Mouse (Mus musculus): ENCODE results near the gene Xaf1.

DNA sequence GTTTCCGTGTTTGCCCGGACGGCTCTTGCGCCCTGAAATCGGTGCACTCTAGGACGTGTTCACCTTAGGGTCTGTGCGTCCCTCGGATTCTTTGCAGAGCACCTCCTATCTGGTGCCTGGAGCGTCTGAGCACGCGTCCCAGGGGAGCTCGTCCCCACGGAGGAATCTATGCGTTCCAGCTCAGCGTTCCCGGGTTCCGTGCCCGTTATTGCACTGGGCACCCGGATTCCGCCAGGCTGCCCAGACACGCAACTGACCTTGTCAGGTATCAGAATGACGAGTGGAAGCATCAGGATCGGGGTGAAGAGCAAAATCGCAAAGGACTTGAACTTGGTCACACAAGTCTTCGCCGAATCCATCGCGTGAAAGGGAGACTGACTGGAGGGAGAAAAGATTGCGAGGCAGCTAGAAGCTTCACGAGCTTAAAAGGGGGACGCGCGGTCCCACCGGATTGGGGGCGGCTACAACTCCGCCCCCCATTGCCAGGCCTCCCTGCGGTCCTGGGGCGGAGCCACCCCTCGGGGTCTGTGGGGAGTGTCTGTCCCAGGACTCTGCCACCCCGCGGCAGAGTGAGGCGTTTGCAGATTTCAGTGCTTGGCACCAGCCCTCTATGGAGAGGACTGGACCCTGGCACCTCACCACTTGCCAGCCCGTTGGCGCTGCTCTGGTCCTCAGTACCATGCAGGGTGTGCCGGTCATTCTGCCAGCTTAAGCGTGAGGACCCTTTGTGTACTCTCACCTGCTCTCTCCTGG, 35.0 kb upstream of the Xaf1 start:
- TF ChIP-seq POLR2A (IDR thresholded peaks at IDR 0.05; ENCODE audit: control insufficient read depth, low read depth, low read length), result peak; percentile 57; the same call in 1 of the 2 replicates
- TF ChIP-seq CTCF (IDR thresholded peaks at IDR 0.05; ENCODE audit: control insufficient read depth, insufficient read depth, insufficient replicate concordance, low read depth, low read length), result no peak
